Mouse (Mus musculus): ENCODE data around the gene Olfr310. TPM values are rescaled to one million over a fixed set of nuclear protein-coding genes. Genes with fewer than 3 reads are reported as not detected.

Olfr310 gene
- not detected for polyA plus RNA-seq (2017; shearing (Covaris generic))

GRCm38 (mm10) chr7:86277072-86277471, at the start of gene Olfr310:
Gene Olfr310, minus strand, starts transcription at chr7:86277172.

GRCm38 (mm10) chr7:86325530-86325929, 48.6 kb upstream of the Olfr310 start, which contains the start of gene Olfr308:
Gene Olfr308, minus strand, starts transcription at chr7:86325630.

GRCm38 (mm10) chr7:86313608-86314007, 36.6 kb upstream of the Olfr310 start, which contains the start of gene Olfr309:
Gene Olfr309, minus strand, starts transcription at chr7:86313708.

GRCm38 (mm10) chr7:86246208-86246607, 30.8 kb downstream of the Olfr310 start, which contains the start of gene Vmn2r76:
Gene Vmn2r76, minus strand, starts transcription at chr7:86246308.

Other genes with a start within 250 kb of the Olfr310 start
- not detected for gene Vmn2r75, start 105.4 kb downstream of the Olfr310 start, polyA plus RNA-seq (2017; shearing (Covaris generic))
- 0.04 TPM for gene Vmn2r76, start 30.9 kb downstream of the Olfr310 start, polyA plus RNA-seq (2017; shearing (Covaris generic))
- gene Olfr309, start 36.5 kb upstream of the Olfr310 start, polyA plus RNA-seq (2017; shearing (Covaris generic)), result not detected
- not detected for gene Olfr308, start 48.5 kb upstream of the Olfr310 start, polyA plus RNA-seq (2017; shearing (Covaris generic))
- not detected for gene Olfr307, start 60.4 kb upstream of the Olfr310 start, polyA plus RNA-seq (2017; shearing (Covaris generic))
- gene Olfr305, start 89.8 kb upstream of the Olfr310 start, polyA plus RNA-seq (2017; shearing (Covaris generic)), result not detected
- not detected for gene Olfr304, start 109.5 kb upstream of the Olfr310 start, polyA plus RNA-seq (2017; shearing (Covaris generic))
- gene Olfr303, start 120.6 kb upstream of the Olfr310 start, polyA plus RNA-seq (2017; shearing (Covaris generic)), result not detected
- not detected for gene Olfr301, start 126.7 kb upstream of the Olfr310 start, polyA plus RNA-seq (2017; shearing (Covaris generic))
- gene Olfr299, start 182.7 kb upstream of the Olfr310 start, polyA plus RNA-seq (2017; shearing (Covaris generic)), result not detected
- not detected for gene Olfr298, start 215.3 kb upstream of the Olfr310 start, polyA plus RNA-seq (2017; shearing (Covaris generic))
- not detected for gene Olfr297, start 242.8 kb upstream of the Olfr310 start, polyA plus RNA-seq (2017; shearing (Covaris generic))